8 mouse cellular contexts compared by ENCODE assay signal in the genomic region with DNA sequence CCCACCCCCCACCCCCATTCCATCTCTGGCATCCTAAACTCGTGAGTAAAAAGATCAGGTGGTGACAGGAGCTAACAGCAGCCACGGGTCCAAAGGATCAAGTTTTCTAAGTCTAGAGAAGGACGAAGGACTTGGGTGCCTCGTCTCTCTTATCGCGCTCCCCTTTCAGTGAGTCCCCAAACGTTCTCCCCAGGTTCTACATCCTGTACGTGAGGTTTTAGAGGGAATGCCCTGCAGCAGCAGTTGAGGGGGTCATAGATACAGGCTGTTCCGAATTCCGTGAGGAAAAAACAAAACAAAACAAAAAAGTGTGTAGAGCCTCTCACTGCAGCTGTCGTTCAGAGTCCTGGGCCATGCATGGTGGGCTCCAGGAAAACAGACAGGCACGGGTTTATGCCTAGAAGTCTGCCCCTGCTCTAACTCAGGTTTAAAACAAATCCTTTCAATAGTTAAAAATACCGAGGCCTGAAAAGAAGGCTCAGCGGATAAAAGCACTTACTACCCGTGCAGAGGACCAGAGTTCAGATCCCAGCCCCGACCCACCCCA. TPM values are rescaled to one million over a fixed set of nuclear protein-coding genes. Genes with fewer than 3 reads are reported as not detected.
DNase-seq lines count a peak whose midpoint lies in the region; ATAC-seq lines count a peak whose summit lies in the region.

No protein-coding gene starts in this region.

- H3K27me3 ChIP-seq in heart, embryonic 15.5 days = peaks cover 8% of the 10 kb centered on the region; the same call in 1 of the 2 replicates
- peaks cover 61% of the 10 kb centered on the region for H3K27me3 ChIP-seq in hindbrain, embryonic 14.5 days (ENCODE audit: control insufficient read depth, insufficient read depth, low read length)
- H3K27me3 ChIP-seq in midbrain, embryonic 12.5 days = peaks cover 80% of the 10 kb centered on the region

- ATAC-seq in heart, embryonic 15.5 days (replicated peaks; ENCODE audit: insufficient number of reproducible peaks, insufficient read depth, low FRiP score, low read depth) = no peak
- ATAC-seq in hindbrain, embryonic 14.5 days (ENCODE audit: low FRiP score) = no peak
- no peak for ATAC-seq in midbrain, embryonic 12.5 days (ENCODE audit: low FRiP score, low read depth)

- 0 out of 2 replicates have a peak overlapping the region, but pooled peaks have one; percentile 19 for H3K9ac ChIP-seq in heart, embryonic 15.5 days
- H3K9ac ChIP-seq in hindbrain, embryonic 14.5 days = no peak overlapping the region
- no peak overlapping the region for H3K9ac ChIP-seq in midbrain, embryonic 12.5 days (replicated peaks)

- no peaks in the 10 kb centered on the region for H3K36me3 ChIP-seq in heart, embryonic 15.5 days
- no peaks in the 10 kb centered on the region for H3K36me3 ChIP-seq in hindbrain, embryonic 14.5 days (replicated peaks; ENCODE audit: control insufficient read depth, insufficient read depth)
- no peaks in the 10 kb centered on the region for H3K36me3 ChIP-seq in midbrain, embryonic 12.5 days

- H3K27ac ChIP-seq in heart, embryonic 15.5 days = no peak overlapping the region
- H3K27ac ChIP-seq in hindbrain, embryonic 14.5 days = no peak overlapping the region
- H3K27ac ChIP-seq in midbrain, embryonic 12.5 days (replicated peaks) = no peak overlapping the region

- peak overlapping the region; percentile 71 for H3K4me2 ChIP-seq in heart, embryonic 15.5 days
- H3K4me2 ChIP-seq in hindbrain, embryonic 14.5 days (replicated peaks) = peak overlapping the region; percentile 49; the same call in 1 of the 2 replicates
- peak overlapping the region; percentile 52 for H3K4me2 ChIP-seq in midbrain, embryonic 12.5 days (replicated peaks)

- no peak for DNase-seq in heart, postnatal 25 days (ENCODE audit: low spot score)
- peak; percentile 41 for DNase-seq in embryo, embryonic 9.5 days (ENCODE audit: extremely low spot score)
- DNase-seq in hindbrain, embryonic 14.5 days (ENCODE audit: low spot score) = no peak
- no peak for DNase-seq in yolk sac, embryonic 10.5 days (ENCODE audit: low spot score)
- no peak for DNase-seq in cerebellum, adult 11-12 months
- DNase-seq in right cerebral cortex, adult 18-20 months = no peak

- H3K4me3 ChIP-seq in heart, embryonic 15.5 days = peak overlapping the region; percentile 48
- no peak overlapping the region for H3K4me3 ChIP-seq in hindbrain, embryonic 14.5 days (replicated peaks; ENCODE audit: low read length)
- H3K4me3 ChIP-seq in midbrain, embryonic 12.5 days = peak overlapping the region; percentile 32

- intact Hi-C loops in heart, postnatal 25 days (cut with DNase I) = loop anchor here (5.0 kb wide), 2 partner anchors 36 to 99 kb away; no protein-coding TSS in a partner anchor

- WGBS in heart, embryonic 15.5 days = 7% methylated on average over 15 of the region's 16 CpGs
- WGBS in hindbrain, embryonic 14.5 days = 3% methylated on average over 16 of the region's 16 CpGs
- 4% methylated on average over 16 of the region's 16 CpGs for WGBS in midbrain, embryonic 12.5 days

- H3K4me1 ChIP-seq in heart, embryonic 15.5 days (replicated peaks) = peaks cover 23% of the 10 kb centered on the region
- peaks cover 10% of the 10 kb centered on the region for H3K4me1 ChIP-seq in hindbrain, embryonic 14.5 days (replicated peaks; ENCODE audit: control insufficient read depth, insufficient read depth, low read length)
- H3K4me1 ChIP-seq in midbrain, embryonic 12.5 days = peaks cover 14% of the 10 kb centered on the region

- no peaks in the 10 kb centered on the region for H3K9me3 ChIP-seq in heart, embryonic 15.5 days (replicated peaks)
- no peaks in the 10 kb centered on the region for H3K9me3 ChIP-seq in hindbrain, embryonic 14.5 days (ENCODE audit: control insufficient read depth, low read length)
- H3K9me3 ChIP-seq in midbrain, embryonic 12.5 days = no peaks in the 10 kb centered on the region

RNA-seq across cellular contexts. Expression of gene Fbxw4, which starts 16.7 kb away (rescaled TPM):
- polyA plus RNA-seq in heart, embryonic 15.5 days (2015; fragmentation: Nextera tagmentation; extraction: Ambion mirVana) = 3.5 and 7.7 TPM in 2 replicates
- 10 to 100 TPM; 29.7 to 30.4 TPM for total RNA-seq in heart, postnatal 25 days (2021)
- 6.7 and 8.8 TPM in 2 replicates for polyA plus RNA-seq in hindbrain, embryonic 14.5 days (2014; fragmentation: Nextera tagmentation; extraction: Ambion mirVana)
- polyA plus RNA-seq in midbrain, embryonic 12.5 days (2016; fragmentation: Nextera tagmentation; extraction: Ambion mirVana) = 4.2 and 5.9 TPM in 2 replicates
